Mouse (Mus musculus) embryonic facial prominence, embryonic 14.5 days (tissue): ENCODE measurements at regions not wholly inside any gene's neighbourhood (a gene's known extent, or its start where the extent isn't known, plus 50 kb on each side); places are given as distances from the start of the nearest gene placed in this dataset.

Experiments
- ATAC-seq: fragments of 200-750 bp; cut with Nextera tagmentation; 2 replicates; pipeline ENCODE4 v1.8.0; 2017; ENCODE audit warnings: low read depth, moderate number of reproducible peaks, moderate TSS enrichment
- DNase-seq: peaks from one replicate; pipeline ENCODE4 v3.0.0-alpha.2; 2015; ENCODE audit warnings: low spot score
- H3K27ac ChIP-seq: fragments of 300-500 bp; sonication (generic); replicated peaks from 2 replicates; pipeline ENCODE4 v1.5.1; 2014; ENCODE audit warnings: low read depth, mild to moderate bottlenecking, low read length, moderate library complexity
- H3K27me3 ChIP-seq: fragments of 300-500 bp; sonication (generic); replicated peaks from 2 replicates; pipeline ENCODE4 v1.6.1; 2014; ENCODE audit warnings: low read length; ENCODE audit not compliant: control insufficient read depth, insufficient read depth
- H3K36me3 ChIP-seq: fragments of 300-500 bp; sonication (generic); 2 replicates; pipeline ENCODE4 v1.6.1; 2014; ENCODE audit warnings: low read length, mixed read lengths; ENCODE audit not compliant: control insufficient read depth, insufficient read depth
- H3K4me1 ChIP-seq: fragments of 300-500 bp; sonication (generic); 2 replicates; pipeline ENCODE4 v1.6.1; 2014; ENCODE audit warnings: antibody characterized with exemption, low read length; ENCODE audit not compliant: control insufficient read depth, insufficient read depth
- H3K4me2 ChIP-seq: fragments of 300-500 bp; sonication (generic); 2 replicates; pipeline ENCODE4 v1.6.1; 2014; ENCODE audit warnings: low read depth, mild to moderate bottlenecking, low read length, moderate library complexity, mixed read lengths
- H3K4me3 ChIP-seq: fragments of 300-500 bp; sonication (generic); 2 replicates; pipeline ENCODE4 v1.5.1; 2014; ENCODE audit warnings: low read depth, mild to moderate bottlenecking, low read length
- H3K9ac ChIP-seq: fragments of 300-500 bp; sonication (generic); 2 replicates; pipeline ENCODE4 v1.6.1; 2014; ENCODE audit warnings: low read depth, mild to moderate bottlenecking, low read length, moderate library complexity, mixed read lengths
- H3K9me3 ChIP-seq: fragments of 300-500 bp; sonication (generic); 2 replicates; pipeline ENCODE4 v1.6.1; 2016; ENCODE audit warnings: low read length; ENCODE audit not compliant: control insufficient read depth
- WGBS: fragments of 180-500 bp; shearing (Covaris S2); extraction: QIAGEN DNeasy Blood & Tissue Kit; methylation state at CpG from one replicate; pipeline ENCODE4 v1.1.7; 2014; 5-methylcytosine and 5-hydroxymethylcytosine counted together

DNA sequence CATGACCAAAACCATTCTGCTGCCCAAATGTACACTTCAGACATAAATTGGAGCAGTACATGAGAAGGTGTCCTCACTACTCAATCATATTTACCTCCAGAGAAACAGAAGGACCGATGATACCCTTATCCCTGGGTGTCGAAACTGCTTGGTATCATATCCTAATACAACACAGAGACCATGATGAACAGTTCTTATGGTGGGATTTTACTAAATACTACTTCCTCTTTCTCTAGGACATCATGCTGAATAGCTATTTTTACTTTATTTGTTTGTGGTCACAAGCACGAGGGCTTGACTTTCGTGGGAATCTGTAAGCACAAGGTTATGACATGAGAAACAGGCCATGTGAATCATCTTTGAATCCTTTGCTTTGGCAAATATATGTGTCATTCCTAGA is 227.7 kb upstream of the Rnd3 start:
- DNase-seq (no peak), ATAC-seq (no peak)
- Histone ChIP-seq H3K4me2 (no peak overlapping the region), H3K9ac (no peak overlapping the region), H3K9me3 (no peaks in the 10 kb centered on the region), H3K36me3 (no peaks in the 10 kb centered on the region), H3K4me1 (no peaks in the 10 kb centered on the region), H3K27ac (no peak overlapping the region), H3K4me3 (no peak overlapping the region), H3K27me3 (no peaks in the 10 kb centered on the region)
- WGBS: 75% methylated on average over 4 of the region's 4 CpGs

DNA sequence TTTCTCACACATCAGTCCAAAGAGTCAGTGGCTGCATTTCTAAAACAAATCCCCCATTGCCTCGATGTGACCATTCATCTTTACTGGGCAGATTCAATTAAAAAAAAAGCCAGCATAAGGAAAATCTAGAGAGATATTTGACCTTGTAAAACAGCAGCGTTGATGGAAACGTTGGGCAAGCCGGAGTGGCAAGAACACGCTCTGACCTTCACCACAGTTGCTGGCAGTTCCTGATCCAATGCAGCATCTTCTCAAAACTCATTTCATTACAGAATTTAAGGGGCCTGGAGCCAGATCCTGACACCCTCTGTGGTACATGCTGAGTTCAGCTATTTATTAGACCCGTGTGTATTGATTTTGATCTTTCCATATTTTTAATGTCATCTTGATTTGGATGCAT is 225.7 kb upstream of the Rnd3 start:
- no peak overlapping the region for H3K27ac ChIP-seq
- H3K4me2 ChIP-seq: no peak overlapping the region
- no peak overlapping the region for H3K9ac ChIP-seq
- no peaks in the 10 kb centered on the region for H3K36me3 ChIP-seq
- H3K4me3 ChIP-seq: no peak overlapping the region
- ATAC-seq (no peak), DNase-seq (no peak)
- 82% methylated on average over 6 of the region's 6 CpGs for WGBS
- no peaks in the 10 kb centered on the region for H3K4me1 ChIP-seq
- no peaks in the 10 kb centered on the region for H3K27me3 ChIP-seq
- H3K9me3 ChIP-seq: no peaks in the 10 kb centered on the region

DNA sequence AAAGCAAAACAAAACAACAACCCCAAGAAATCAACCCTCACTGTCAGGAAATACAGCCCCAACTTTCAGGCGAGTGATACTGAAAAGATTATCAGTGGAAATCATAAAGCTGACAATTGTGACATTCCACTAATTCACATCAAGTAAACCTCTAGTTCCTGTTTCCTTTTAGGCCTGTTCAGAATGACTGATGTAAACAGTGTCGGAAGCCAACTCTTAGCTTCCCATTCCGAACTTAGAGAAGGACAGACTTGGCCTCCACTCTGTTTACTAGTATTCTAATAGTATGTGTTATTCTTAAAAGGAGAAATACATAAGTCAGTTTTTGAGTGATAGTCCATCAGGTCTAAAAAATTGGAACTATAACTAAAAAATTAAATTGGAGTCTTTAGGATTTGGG is 223.9 kb upstream of the Rnd3 start:
- no peaks in the 10 kb centered on the region for H3K4me1 ChIP-seq
- DNase-seq: no peak
- 80% methylated on average over 3 of the region's 3 CpGs for WGBS
- H3K36me3 ChIP-seq: no peaks in the 10 kb centered on the region
- H3K9me3 ChIP-seq: no peaks in the 10 kb centered on the region
- no peak overlapping the region for H3K27ac ChIP-seq
- no peak overlapping the region for H3K4me2 ChIP-seq
- no peak overlapping the region for H3K9ac ChIP-seq
- H3K4me3 ChIP-seq: no peak overlapping the region
- H3K27me3 ChIP-seq: no peaks in the 10 kb centered on the region
- ATAC-seq: no peak

DNA sequence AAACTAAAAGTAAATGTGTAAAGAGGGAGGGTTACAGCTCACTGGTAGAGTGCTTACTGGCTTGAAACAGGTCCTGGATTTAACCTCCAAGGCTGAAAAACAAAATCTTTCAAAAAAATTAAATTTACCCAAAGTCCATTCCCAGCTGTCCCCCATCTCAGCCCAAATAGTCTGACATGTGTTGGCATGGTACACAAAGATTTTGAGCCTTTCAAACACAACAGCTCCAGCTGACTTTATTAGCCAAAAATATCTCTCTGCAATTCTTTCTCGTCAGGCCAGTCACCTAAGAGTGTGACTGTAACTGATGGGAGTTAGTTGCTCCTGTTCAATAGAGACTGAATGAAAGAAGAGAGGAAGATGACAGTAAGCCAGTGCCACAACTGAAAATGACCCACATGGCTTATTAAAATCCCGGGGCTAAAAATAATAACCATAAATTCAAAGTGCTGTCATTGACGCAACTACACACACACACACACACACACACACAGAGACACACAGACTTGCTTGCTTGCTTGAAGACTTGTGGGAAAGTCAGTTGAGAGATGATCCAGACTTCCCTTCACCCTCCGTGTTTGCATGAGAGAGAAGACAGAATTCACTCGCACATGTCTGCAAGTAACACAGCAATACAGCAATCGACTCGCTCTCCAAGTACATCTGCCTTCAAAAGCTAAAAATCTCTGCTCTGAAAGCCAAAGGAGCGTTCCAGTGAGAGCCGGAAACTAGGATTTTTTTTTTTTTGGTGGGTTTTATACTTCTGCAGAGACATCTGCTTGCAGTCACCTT is 214.1 kb upstream of the Rnd3 start:
- WGBS: 51% methylated on average over 9 of the region's 9 CpGs
- no peak overlapping the region for H3K4me3 ChIP-seq
- ATAC-seq (no peak), DNase-seq (peak; percentile 69)
- H3K27ac ChIP-seq: peak overlapping the region; percentile 34
- no peaks in the 10 kb centered on the region for H3K36me3 ChIP-seq
- no peak overlapping the region for H3K9ac ChIP-seq
- H3K27me3 ChIP-seq: no peaks in the 10 kb centered on the region
- H3K4me2 ChIP-seq: no peak overlapping the region; the same call in 1 of the 2 replicates
- peaks cover 16% of the 10 kb centered on the region for H3K4me1 ChIP-seq
- H3K9me3 ChIP-seq: no peaks in the 10 kb centered on the region

DNA sequence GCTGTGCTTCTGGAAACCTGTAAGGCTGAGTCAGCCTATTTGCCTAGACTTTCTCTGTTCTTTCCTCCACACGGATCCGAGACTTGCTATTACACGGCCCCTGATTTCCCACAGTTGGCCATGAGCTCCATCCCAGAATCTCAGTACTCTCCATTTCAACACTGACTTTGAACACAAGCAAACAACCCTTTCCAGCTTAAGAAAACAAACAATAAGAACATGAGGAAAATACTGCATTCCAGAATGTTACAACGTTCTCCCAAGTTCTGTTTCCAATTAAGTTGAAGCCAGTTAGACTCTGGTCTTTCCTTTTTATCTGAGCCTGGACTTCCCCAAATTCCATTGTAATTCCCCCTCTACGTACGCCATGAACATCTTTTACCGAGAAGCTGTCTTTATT is 206.4 kb upstream of the Rnd3 start:
- no peaks in the 10 kb centered on the region for H3K36me3 ChIP-seq
- H3K9me3 ChIP-seq: no peaks in the 10 kb centered on the region
- H3K4me1 ChIP-seq: peaks cover 4% of the 10 kb centered on the region; the same call in 1 of the 2 replicates
- peak overlapping the region; percentile 54; the same call in 1 of the 2 replicates for H3K27ac ChIP-seq
- ATAC-seq: no peak
- no peak overlapping the region for H3K4me3 ChIP-seq
- H3K27me3 ChIP-seq: no peaks in the 10 kb centered on the region
- WGBS: 32% methylated on average over 7 of the region's 7 CpGs
- H3K9ac ChIP-seq: no peak overlapping the region
- no peak overlapping the region for H3K4me2 ChIP-seq
- DNase-seq: peak; percentile 63

DNA sequence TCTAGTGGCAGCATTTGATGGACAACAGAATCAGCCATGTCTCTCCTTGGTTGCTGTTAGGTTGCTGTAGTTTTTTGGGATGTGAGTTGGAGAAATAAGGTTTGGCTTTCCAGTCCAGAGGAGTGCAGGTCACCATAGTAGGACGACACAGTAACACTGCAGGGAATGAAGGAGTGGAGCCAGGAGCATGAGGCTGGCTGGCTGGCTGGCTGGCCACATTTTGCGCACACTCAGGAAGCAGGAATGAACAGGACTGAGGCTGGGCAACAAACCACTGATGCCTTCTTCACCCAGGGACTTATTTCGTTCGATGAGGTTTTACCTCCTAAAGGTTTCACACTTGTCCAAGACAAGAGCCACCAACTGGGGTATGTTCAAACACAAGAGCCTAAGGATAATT is 205.9 kb upstream of the Rnd3 start:
- ATAC-seq: no peak
- Histone ChIP-seq H3K4me1 (peaks cover 8% of the 10 kb centered on the region; the same call in 1 of the 2 replicates), H3K9me3 (no peaks in the 10 kb centered on the region), H3K27me3 (no peaks in the 10 kb centered on the region), H3K27ac (peak overlapping the region; percentile 54; the same call in 1 of the 2 replicates), H3K4me2 (no peak overlapping the region), H3K36me3 (no peaks in the 10 kb centered on the region), H3K4me3 (no peak overlapping the region), H3K9ac (no peak overlapping the region)
- no peak for DNase-seq
- 95% methylated on average over 4 of the region's 4 CpGs for WGBS

GRCm38 (mm10) chr2:51349614-51350013 is 200.7 kb upstream of the Rnd3 start:
- Histone ChIP-seq H3K9ac (no peak overlapping the region), H3K4me1 (peaks cover 15% of the 10 kb centered on the region), H3K27ac (no peak overlapping the region; the same call in 1 of the 2 replicates), H3K4me3 (no peak overlapping the region), H3K9me3 (no peaks in the 10 kb centered on the region), H3K27me3 (no peaks in the 10 kb centered on the region), H3K4me2 (no peak overlapping the region), H3K36me3 (no peaks in the 10 kb centered on the region)
- ATAC-seq (no peak), DNase-seq (peak; percentile 80)
- 54% methylated on average over 2 of the region's 2 CpGs for WGBS

DNA sequence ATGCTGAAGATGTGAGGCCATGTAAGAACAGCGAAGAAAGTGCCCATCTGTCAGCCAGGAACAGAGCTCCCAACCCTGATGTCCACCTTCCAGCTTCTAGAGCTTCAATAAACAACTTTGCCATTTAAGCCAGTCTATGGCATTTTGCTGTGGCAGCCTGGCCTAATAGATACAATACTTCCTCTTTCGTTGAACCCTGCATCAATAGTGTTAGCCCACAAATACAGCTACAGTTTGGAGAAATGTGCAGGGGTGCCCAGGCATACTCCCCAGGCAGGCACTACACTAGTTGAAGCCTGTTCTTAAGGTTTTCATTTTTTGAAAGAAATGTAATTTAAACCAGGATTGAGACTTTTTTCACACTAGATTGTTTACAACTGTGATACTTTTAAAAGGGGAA is 199.9 kb upstream of the Rnd3 start:
- Histone ChIP-seq H3K4me2 (no peak overlapping the region), H3K4me3 (no peak overlapping the region), H3K27ac (no peak overlapping the region), H3K9ac (no peak overlapping the region), H3K4me1 (peaks cover 15% of the 10 kb centered on the region), H3K36me3 (no peaks in the 10 kb centered on the region), H3K9me3 (no peaks in the 10 kb centered on the region), H3K27me3 (no peaks in the 10 kb centered on the region)
- DNase-seq: no peak
- 75% methylated on average over 2 of the region's 2 CpGs for WGBS
- no peak for ATAC-seq

- 100% methylated on average over 1 of the region's 1 CpGs for WGBS
These were observed 198.2 kb upstream of the Rnd3 start for GRCm38 (mm10) chr2:51347086-51347485.

More at GRCm38 (mm10) chr2:51347086-51347485, 198.2 kb upstream of the Rnd3 start:
- Histone ChIP-seq H3K4me3 (no peak overlapping the region), H3K9ac (no peak overlapping the region), H3K4me2 (no peak overlapping the region), H3K4me1 (peaks cover 15% of the 10 kb centered on the region), H3K36me3 (no peaks in the 10 kb centered on the region), H3K9me3 (no peaks in the 10 kb centered on the region), H3K27me3 (no peaks in the 10 kb centered on the region), H3K27ac (no peak overlapping the region)
- DNase-seq (no peak), ATAC-seq (no peak)
